Mouse (Mus musculus): ENCODE data around the gene Myo7a. TPM values are rescaled to one million over a fixed set of nuclear protein-coding genes. Genes with fewer than 3 reads are reported as not detected.
A peak's percentile ranks its signal among the peaks of the same experiment; 100 is the strongest.

The Myo7a gene
- total and polyA plus RNA-seq, 2 experiments from 2014 or later: 3.6 to 20.0 TPM

GRCm38 (mm10) chr7:98106272-98106671, 13.1 kb downstream of the Myo7a start:
- Histone ChIP-seq H3K36me3 (replicated peaks; ENCODE audit: control insufficient read depth, insufficient read depth, low read length) (no peaks in the 10 kb centered on the region), H3K27ac (ENCODE audit: low read depth) (no peak overlapping the region; the same call in 1 of the 2 replicates), H3K4me3 (ENCODE audit: low read depth, low read length) (no peak overlapping the region), H3K4me1 (ENCODE audit: control insufficient read depth, insufficient read depth) (peaks cover 17% of the 10 kb centered on the region), H3K27me3 (ENCODE audit: control insufficient read depth, insufficient read depth, low read length) (peaks cover 15% of the 10 kb centered on the region), H3K9me3 (replicated peaks; ENCODE audit: control insufficient read depth, low read length) (no peaks in the 10 kb centered on the region), H3K4me2 (ENCODE audit: low read depth, low read length) (no peak overlapping the region), H3K9ac (replicated peaks; ENCODE audit: low read depth, low read length) (no peak overlapping the region)
- DNase-seq (ENCODE audit: low spot score) (no peak), ATAC-seq (ENCODE audit: insufficient read depth, low read depth) (no peak)
- no peak for TF ChIP-seq CTCF (IDR thresholded peaks at IDR 0.05; ENCODE audit: low read depth)
- no peak for TF ChIP-seq EP300 (IDR thresholded peaks at IDR 0.05; ENCODE audit: low read depth)
- WGBS: 82% methylated on average over 7 of the region's 7 CpGs

- DNase-seq (ENCODE audit: low spot score): peak; percentile 47
- TF ChIP-seq EP300 (IDR thresholded peaks at IDR 0.05; ENCODE audit: low read depth) (no peak), CTCF (IDR thresholded peaks at IDR 0.05; ENCODE audit: low read depth) (no peak)
Measured at GRCm38 (mm10) chr7:98104481-98105435, 14.6 kb downstream of the Myo7a start.

GRCm38 (mm10) chr7:98103942-98104292, 15.4 kb downstream of the Myo7a start:
- DNase-seq (ENCODE audit: low spot score): peak; percentile 47
- no peaks in the 10 kb centered on the region for H3K9me3 ChIP-seq (replicated peaks; ENCODE audit: control insufficient read depth, low read length)
- ATAC-seq (ENCODE audit: insufficient read depth, low read depth): peak; percentile 37
- 25% methylated on average over 5 of the region's 5 CpGs for WGBS
- no peak overlapping the region for H3K4me3 ChIP-seq (ENCODE audit: low read depth, low read length)
- no peak overlapping the region for H3K4me2 ChIP-seq (ENCODE audit: low read depth, low read length)
- no peak for TF ChIP-seq CTCF (IDR thresholded peaks at IDR 0.05; ENCODE audit: low read depth)
- TF ChIP-seq EP300 (IDR thresholded peaks at IDR 0.05; ENCODE audit: low read depth): no peak
- H3K9ac ChIP-seq (replicated peaks; ENCODE audit: low read depth, low read length): no peak overlapping the region
- no peaks in the 10 kb centered on the region for H3K27me3 ChIP-seq (ENCODE audit: control insufficient read depth, insufficient read depth, low read length)
- H3K36me3 ChIP-seq (replicated peaks; ENCODE audit: control insufficient read depth, insufficient read depth, low read length): no peaks in the 10 kb centered on the region
- peak overlapping the region; percentile 77 for H3K27ac ChIP-seq (ENCODE audit: low read depth)
- peaks cover 16% of the 10 kb centered on the region for H3K4me1 ChIP-seq (ENCODE audit: control insufficient read depth, insufficient read depth)

More at GRCm38 (mm10) chr7:98104481-98105435, 14.6 kb downstream of the Myo7a start:
- Histone ChIP-seq H3K9ac (replicated peaks; ENCODE audit: low read depth, low read length) (no peak overlapping the region), H3K4me3 (ENCODE audit: low read depth, low read length) (no peak overlapping the region), H3K36me3 (replicated peaks; ENCODE audit: control insufficient read depth, insufficient read depth, low read length) (no peaks in the 10 kb centered on the region), H3K27me3 (ENCODE audit: control insufficient read depth, insufficient read depth, low read length) (peaks cover under 1% of the 10 kb centered on the region; the same call in 1 of the 2 replicates), H3K4me1 (ENCODE audit: control insufficient read depth, insufficient read depth) (peaks cover 16% of the 10 kb centered on the region), H3K9me3 (replicated peaks; ENCODE audit: control insufficient read depth, low read length) (no peaks in the 10 kb centered on the region), H3K4me2 (ENCODE audit: low read depth, low read length) (no peak overlapping the region), H3K27ac (ENCODE audit: low read depth) (peak overlapping the region; percentile 77)
- WGBS: 50% methylated on average over 16 of the region's 16 CpGs
- peak; percentile 53 for ATAC-seq (ENCODE audit: insufficient read depth, low read depth)

- H3K36me3 ChIP-seq (replicated peaks; ENCODE audit: control insufficient read depth, insufficient read depth, low read length): no peaks in the 10 kb centered on the region
- H3K9ac ChIP-seq (replicated peaks; ENCODE audit: low read depth, low read length): peak overlapping the region; percentile 45
- H3K9me3 ChIP-seq (replicated peaks; ENCODE audit: control insufficient read depth, low read length): no peaks in the 10 kb centered on the region
- H3K4me3 ChIP-seq (ENCODE audit: low read depth, low read length): peak overlapping the region; percentile 28
- peaks cover 16% of the 10 kb centered on the region for H3K4me1 ChIP-seq (ENCODE audit: control insufficient read depth, insufficient read depth)
- WGBS: 8% methylated on average over 23 of the region's 26 CpGs
- ATAC-seq (ENCODE audit: insufficient read depth, low read depth) (peak; percentile 43), DNase-seq (ENCODE audit: low spot score) (peak; percentile 76)
- TF ChIP-seq EP300 (IDR thresholded peaks at IDR 0.05; ENCODE audit: low read depth): no peak
- peak; percentile 80 for TF ChIP-seq CTCF (IDR thresholded peaks at IDR 0.05; ENCODE audit: low read depth)
- peak overlapping the region; percentile 57 for H3K4me2 ChIP-seq (ENCODE audit: low read depth, low read length)
- no peaks in the 10 kb centered on the region for H3K27me3 ChIP-seq (ENCODE audit: control insufficient read depth, insufficient read depth, low read length)
- H3K27ac ChIP-seq (ENCODE audit: low read depth): peak overlapping the region; percentile 77
Measured at GRCm38 (mm10) chr7:98103002-98103941, 16.1 kb downstream of the Myo7a start.

GRCm38 (mm10) chr7:98102488-98102887, 16.8 kb downstream of the Myo7a start:
- Histone ChIP-seq H3K36me3 (replicated peaks; ENCODE audit: control insufficient read depth, insufficient read depth, low read length) (no peaks in the 10 kb centered on the region), H3K4me2 (ENCODE audit: low read depth, low read length) (peak overlapping the region; percentile 57), H3K4me3 (ENCODE audit: low read depth, low read length) (no peak overlapping the region), H3K9me3 (replicated peaks; ENCODE audit: control insufficient read depth, low read length) (0 out of 2 replicates have a peak, but pooled peaks cover under 1% of the 10 kb centered on the region), H3K27me3 (ENCODE audit: control insufficient read depth, insufficient read depth, low read length) (no peaks in the 10 kb centered on the region), H3K9ac (replicated peaks; ENCODE audit: low read depth, low read length) (peak overlapping the region; percentile 45), H3K27ac (ENCODE audit: low read depth) (peak overlapping the region; percentile 68; the same call in 1 of the 2 replicates), H3K4me1 (ENCODE audit: control insufficient read depth, insufficient read depth) (peaks cover 16% of the 10 kb centered on the region)
- DNase-seq (ENCODE audit: low spot score): no peak
- 96% methylated on average over 11 of the region's 11 CpGs for WGBS
- ATAC-seq (ENCODE audit: insufficient read depth, low read depth): no peak
- TF ChIP-seq CTCF (IDR thresholded peaks at IDR 0.05; ENCODE audit: low read depth) (no peak), EP300 (IDR thresholded peaks at IDR 0.05; ENCODE audit: low read depth) (no peak)

All from heart, postnatal 0 days (tissue).